Mouse (Mus musculus) ZHBTc4 (cell line): ENCODE results near the gene Prcc.
"Not testable (repeated sequence)": the region's sequence is repeated elsewhere in the genome, so short reads cannot be mapped to it uniquely, and the experiment has no call there.

Experiments
- DNase-seq: peaks from one replicate; pipeline ENCODE4 v3.0.0-alpha.2; 2011; ENCODE audit warnings: low read depth, low spot score

Prcc gene

DNA sequence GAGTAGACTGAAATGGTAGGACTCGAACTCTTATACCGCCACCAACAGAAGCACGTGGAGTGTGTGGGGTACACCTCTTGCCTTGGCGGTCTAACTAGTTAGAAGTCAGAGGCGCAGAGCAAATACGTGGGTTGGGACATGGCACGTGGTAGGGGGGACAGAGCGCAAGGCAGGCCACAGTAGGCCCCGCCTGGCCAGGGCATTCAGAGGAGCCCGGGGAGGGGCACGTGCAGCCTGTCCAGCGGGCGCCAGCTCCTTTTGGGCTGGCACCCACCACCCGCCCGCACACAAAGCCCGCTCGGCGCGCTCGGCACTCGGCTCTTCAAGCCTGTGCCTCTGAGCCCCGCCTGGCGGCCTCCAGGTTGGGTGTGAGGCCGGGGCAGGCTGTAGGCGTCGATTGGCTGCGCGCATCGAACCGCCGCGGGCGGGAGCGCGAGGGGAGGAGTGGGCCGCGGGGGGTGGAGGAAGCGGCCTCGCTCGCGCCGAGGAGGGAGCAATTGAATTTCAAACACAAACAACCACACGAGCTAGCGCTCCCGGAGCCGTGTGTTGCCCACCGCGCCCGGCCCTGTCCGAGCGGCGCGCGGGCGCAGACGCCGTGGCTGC is 20.6 kb upstream of the Prcc start, which contains the start of gene Hdgf:
Hdgf (plus strand) TSS at position 442 of the 606 bp plus-strand sequence.
- peak; percentile 99 for DNase-seq

DNA sequence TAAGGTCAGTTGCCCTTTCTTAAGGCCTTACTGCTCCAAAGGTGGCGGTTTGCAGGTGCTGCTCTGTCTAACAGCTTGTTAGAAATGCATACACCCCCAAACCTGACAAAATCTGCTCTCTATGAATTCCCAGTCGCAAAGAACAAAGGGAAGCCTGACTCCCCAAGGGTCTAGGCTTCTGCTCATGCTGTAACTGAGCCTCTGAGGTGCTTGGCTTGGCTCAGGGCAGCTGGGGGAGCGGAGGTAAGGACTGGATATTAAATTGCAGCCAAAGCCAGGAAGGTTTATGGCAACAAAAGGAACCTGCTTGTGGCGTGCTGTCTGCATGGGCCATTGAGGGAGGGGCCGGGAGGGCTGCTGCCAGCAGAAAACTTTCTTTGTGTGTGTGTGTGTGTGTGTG is 18.4 kb upstream of the Prcc start:
- no peak for DNase-seq

DNA sequence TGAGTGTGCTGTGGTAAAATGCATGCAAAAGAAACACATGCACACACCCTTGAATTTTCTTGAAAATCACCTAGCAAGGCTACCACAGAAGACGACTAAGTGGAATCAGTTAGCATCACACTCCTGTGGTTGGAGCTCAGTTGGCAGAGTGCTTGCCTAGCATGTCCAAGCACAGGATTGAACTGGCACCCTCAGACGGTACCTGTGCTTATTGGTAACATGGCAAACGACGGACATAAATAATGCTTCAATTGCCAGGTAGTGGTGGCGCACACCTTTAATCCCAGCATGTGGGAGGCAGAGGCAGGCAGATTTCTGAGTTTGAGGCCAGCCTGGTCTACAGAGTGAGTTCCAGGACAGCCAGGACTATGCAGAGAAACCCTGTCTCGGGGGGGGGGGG is 16.6 kb upstream of the Prcc start:
- DNase-seq, result not testable (repeated sequence)

DNA sequence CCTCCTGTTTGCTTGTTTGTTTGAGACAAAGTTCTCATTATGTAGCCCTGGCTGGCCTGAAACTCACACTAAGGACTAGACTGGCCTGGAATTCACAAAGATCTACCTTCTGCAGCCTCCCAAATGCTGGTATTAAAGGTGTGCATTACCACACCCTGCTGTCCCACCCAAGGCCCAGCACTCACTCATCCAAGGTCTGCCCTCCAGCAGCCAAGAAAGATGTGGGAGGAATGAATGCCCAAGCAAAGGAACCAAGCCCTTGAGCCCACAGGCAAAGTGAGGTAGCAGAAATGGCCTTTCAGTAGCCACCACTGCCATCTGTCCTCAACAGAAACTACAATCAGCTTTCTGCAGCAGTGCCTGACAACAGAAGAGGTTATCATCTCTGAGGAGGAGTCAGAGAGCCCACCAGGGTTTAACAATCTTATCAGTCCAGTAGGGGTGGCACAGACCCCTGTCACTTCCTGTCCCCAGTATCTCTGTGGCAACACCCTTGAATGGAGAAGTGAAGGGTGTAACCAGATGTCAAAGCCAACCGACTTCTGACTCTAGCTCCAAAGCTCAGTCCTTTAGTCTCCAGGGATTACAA is 15.7 kb upstream of the Prcc start:
- no peak for DNase-seq

GRCm38 (mm10) chr3:87899776-87900175 is 14.4 kb upstream of the Prcc start:
- no peak for DNase-seq

DNA sequence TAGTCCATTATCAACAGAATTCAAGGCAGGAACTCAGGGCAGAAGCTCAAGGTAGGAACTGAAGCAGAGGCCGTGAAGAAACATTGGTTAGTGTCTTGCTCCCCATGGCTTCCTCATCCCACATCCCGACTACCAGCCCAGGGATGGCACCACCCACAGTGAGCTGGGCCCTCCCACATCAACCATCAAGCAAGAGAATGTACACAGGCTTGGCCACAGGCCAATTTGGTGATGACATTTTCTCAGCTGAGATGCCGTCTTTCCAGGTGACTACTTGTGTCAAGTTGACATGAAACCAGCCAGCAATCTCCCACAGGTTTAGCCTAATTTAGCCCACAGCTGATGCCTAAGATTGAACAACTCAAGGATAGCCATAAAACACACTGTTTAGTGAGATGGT is 13.9 kb upstream of the Prcc start:
- DNase-seq, result no peak

GRCm38 (mm10) chr3:87893367-87893905 is 8.0 kb upstream of the Prcc start:
- DNase-seq, result peak; percentile 87

DNA sequence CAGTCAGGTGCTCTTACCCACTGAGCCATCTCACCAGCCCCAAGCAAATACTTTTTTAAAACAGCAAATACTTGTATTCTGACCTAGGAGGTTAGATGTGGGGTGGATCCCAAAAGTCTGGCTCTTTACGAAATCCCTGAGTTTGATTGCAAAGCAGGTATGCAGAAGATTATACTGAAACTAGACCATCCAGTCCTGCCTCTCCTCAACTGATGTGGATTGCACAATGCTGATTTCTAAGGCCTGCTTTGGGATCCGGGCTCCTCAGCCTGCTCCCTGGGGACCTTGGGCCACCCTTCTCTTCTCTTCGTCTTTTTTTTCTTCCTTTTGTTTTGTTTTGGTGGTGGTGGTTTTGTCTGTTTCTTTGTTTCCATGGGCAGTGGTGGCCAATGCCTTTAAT is 6.1 kb upstream of the Prcc start:
- DNase-seq, result no peak

DNA sequence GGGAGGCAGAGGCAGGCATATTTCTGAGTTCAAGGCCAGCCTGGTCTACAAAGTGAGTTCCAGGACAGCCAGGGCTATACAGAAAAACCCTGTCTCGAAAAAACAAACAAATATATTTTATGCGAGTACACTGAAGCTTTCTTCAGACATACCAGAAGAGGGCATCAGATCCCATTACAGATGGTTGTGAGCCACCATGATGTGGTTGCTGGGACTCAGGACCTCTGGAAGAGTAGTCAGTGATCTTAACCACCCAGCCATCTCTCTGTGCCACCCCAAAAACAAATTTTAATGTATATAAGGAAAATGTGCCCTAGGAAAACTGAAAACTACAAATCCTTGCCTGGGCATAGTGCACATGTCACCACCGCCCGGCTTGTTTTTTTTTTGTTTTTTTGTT is 2.0 kb upstream of the Prcc start:
- DNase-seq, result peak; percentile 47

DNA sequence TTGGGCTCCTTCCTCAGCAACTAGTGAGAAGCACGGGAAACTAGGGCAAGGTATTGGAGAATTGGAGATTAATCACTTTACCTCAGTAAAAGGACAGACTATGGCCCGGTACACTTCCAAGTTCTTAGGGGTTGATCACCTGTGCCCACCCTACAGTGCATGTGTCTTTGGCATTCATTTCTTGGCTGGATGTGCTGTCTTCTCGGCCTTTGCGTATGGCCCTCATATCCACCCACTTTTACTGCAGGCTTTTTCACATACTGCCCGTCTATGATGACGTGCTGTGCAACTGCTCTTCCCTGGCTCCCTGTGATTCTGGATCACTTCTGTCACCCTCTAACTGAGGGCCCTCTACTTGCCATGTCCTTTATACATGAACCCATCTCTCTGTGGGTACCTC is 1.0 kb upstream of the Prcc start:
- no peak for DNase-seq

DNA sequence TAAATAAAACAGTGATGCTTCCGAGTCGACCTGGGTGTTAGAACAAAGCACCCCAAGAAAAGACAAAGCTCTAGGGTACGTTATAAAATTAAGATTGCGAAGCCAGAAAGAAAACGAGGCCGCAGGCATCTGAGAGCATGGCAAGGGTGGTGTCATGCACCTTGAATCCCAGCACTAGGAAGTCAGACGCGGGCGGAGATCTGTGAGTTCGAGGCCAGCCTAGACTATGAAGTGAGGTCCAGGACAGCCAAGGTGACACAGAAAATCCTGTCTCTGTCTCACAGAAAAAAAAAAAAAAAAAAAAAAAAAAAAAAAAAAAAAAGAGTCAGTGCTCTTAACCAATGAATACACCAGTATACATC is 577 bp upstream of the Prcc start:
- no peak for DNase-seq

DNA sequence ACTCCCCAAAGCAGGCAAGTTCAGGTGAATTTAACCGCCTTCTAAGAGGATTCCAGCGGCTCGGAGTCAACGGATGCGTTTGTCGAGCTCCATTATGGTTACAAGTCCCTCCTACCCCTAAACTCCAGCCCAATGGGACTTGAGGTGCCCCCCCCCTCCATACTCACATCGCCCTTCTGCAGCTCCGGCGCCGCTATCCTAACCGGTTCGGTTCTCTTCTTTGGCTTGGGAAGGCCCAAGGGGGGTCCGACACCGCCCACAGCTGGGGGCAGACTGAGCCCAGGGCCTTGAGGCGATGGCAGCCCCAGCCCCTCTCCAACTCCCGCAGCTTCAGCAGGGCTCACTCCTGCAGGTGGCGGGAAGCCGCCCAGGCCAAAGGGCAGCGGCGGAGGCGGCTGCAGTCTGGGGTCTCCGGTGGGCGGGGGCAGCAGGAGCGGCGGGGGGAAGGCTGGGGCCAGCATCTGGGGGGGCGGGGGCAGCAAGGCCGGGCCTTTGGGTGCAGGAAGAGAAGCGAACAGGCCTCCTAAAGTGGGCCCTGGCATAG is 628 bp downstream of the Prcc start:
- DNase-seq, result peak; percentile 61

DNA sequence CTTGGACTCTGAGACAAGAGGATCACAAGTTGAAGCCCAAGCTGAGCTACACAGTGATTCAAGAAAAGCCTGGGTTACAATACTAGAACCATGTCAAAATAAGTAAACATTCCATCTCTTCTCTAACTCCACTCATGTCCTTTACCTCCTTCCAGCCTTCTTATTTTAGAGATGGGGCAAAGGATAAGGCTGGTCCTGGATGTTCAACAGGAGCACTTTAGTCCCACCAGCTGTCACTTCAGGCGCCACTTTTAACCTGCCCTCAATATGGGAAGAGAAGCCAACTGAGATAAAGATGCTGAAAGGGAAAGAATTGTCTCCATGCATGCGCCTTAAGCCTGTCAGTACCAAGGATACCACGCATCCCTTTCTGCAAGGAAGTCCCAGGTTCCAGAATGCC is 1.1 kb downstream of the Prcc start:
- DNase-seq, result no peak

GRCm38 (mm10) chr3:87877730-87878129 is 7.7 kb downstream of the Prcc start:
- no peak for DNase-seq

- peak; percentile 92 for DNase-seq
Observed at GRCm38 (mm10) chr3:87864111-87864510, 21.3 kb downstream of the Prcc start.

GRCm38 (mm10) chr3:87859813-87860212 is 25.6 kb downstream of the Prcc start:
- DNase-seq, result peak; percentile 85

DNA sequence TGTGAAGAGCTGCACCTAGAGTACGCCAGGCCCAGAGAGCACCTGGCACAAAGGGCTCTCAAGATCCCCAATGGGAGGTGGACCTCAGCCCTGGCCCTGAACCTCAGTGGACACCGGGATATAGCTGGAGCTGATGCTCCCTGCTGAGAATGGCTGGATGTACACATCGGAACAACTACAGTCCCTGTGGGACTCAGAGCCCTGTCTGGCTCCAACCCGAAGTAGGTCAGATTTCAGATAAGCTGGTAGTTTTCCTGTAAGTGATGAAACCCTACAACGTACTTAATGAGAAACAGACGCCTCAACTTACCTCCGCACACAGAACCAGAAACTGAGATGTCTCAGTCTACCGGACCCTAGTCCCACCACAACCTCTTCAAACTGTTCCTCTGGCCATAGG is 27.7 kb downstream of the Prcc start:
- no peak for DNase-seq

- no peak for DNase-seq
Observed at GRCm38 (mm10) chr3:87855936-87856335, 29.5 kb downstream of the Prcc start.

- DNase-seq, result no peak
Observed at GRCm38 (mm10) chr3:87854795-87855568, 30.4 kb downstream of the Prcc start.

GRCm38 (mm10) chr3:87849117-87849516 is 36.3 kb downstream of the Prcc start:
- no peak for DNase-seq

- no peak for DNase-seq
Observed at GRCm38 (mm10) chr3:87847680-87848079, 37.7 kb downstream of the Prcc start.

GRCm38 (mm10) chr3:87846650-87847110 is 38.7 kb downstream of the Prcc start, which contains the start of gene Sh2d2a:
Gene Sh2d2a (plus strand): TSS chr3:87846755.
- no peak for DNase-seq
